Mouse (Mus musculus) cerebellum, adult 11-12 months (tissue): ENCODE data around the gene Nap1l3.

Experiments
- DNase-seq: peaks from one replicate; pipeline ENCODE4 v3.0.0; 2022

Gene Nap1l3

DNA sequence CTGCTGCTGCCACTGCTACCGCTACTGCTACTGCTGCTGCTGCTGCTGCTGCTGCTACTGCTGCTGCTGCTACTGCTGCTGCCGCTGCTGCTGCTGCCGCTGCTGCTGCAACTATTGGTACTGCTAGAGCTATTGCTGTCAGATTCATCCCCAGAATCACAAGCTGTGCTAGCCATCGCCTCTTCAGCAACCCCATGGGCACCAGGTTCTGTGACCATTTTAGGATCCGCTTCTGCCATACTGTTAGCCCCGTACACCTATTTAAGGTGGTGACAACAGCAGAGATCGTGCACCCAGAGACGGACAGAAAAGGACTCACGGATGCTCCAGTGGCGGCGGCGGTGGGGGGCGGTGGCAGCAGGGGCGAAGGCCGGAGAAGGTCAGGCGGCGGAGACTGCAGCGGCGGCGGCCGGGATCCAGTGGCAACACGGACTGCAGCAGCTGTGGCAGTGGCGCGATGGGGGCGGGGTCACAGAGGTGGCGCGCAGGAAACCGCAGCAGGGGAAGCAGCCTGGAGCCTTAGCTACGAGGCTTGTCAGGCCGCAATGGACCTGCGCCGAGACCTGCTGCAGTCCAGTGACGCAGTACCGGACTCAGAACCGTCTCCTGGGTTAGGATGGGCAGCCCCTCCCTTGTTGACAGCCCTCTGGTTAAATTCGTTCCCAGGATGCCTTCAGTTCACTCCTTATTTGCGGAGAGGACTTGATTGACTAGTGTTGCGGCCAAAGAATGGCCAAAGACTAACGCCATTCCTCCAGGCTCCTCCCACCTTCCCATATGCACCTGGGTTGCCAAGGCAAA is at the start of gene Nap1l3:
Gene Nap1l3, minus strand, starts transcription at position 621 of the 801 bp plus-strand sequence.
- peak; percentile 90 for DNase-seq

DNA sequence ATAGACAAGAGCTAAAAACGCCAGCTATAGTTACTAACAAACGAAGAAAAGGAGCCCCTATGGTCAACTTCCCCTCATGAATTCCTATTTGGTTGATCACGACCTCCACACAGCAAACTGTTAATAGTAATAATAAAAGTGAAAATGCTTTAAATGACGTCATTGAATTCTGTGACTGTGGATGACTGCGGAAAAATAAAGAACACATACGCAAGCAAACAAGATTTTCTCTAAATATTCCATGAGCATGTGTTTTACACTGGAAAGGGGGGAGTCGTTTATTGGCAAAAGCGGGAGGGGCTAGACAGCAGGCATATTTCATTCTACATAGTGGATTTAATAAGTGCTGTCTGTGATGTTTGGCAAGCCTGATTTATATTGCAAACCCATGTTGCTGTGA is 451 bp upstream of the Nap1l3 start:
- no peak for DNase-seq
